9 mouse cellular contexts compared by ENCODE assay signal in genomic region chr10:128335582-128335981, GRCm38 (mm10). TPM values are rescaled to one million over a fixed set of nuclear protein-coding genes. Genes with fewer than 3 reads are reported as not detected.
DNase-seq lines count a peak whose midpoint lies in the region; ATAC-seq and TF ChIP-seq lines count a peak whose summit lies in the region.
"Had no signal": no experiment of that assay in that cellular context is flagged by ENCODE, and none has a peak within 500 bp of the region (broad histone marks: within the 10 kb centered on the region; RNA-seq: fewer than 3 reads in every experiment).

No protein-coding gene starts in this region.

- H3K27me3 ChIP-seq in neural tube, embryonic 15.5 days (replicated peaks): no peaks in the 10 kb centered on the region
- no peaks in the 10 kb centered on the region for H3K27me3 ChIP-seq in embryonic facial prominence, embryonic 11.5 days (ENCODE audit: control insufficient read depth, insufficient read depth, low read length)
- H3K27me3 ChIP-seq in hindbrain, postnatal 0 days (ENCODE audit: insufficient read depth, low read length): no peaks in the 10 kb centered on the region
- H3K27me3 ChIP-seq in liver, embryonic 11.5 days (replicated peaks; ENCODE audit: control insufficient read depth, insufficient read depth, low read length): no peaks in the 10 kb centered on the region
- H3K27me3 ChIP-seq: neural tube, embryonic 13.5 days had no signal

- no peak overlapping the region for H3K4me3 ChIP-seq in neural tube, embryonic 15.5 days (replicated peaks)
- no peak overlapping the region for H3K4me3 ChIP-seq in embryonic facial prominence, embryonic 11.5 days (ENCODE audit: low read depth, low read length)
- H3K4me3 ChIP-seq in hindbrain, postnatal 0 days (ENCODE audit: low read length): no peak overlapping the region
- no peak overlapping the region for H3K4me3 ChIP-seq in liver, embryonic 11.5 days (ENCODE audit: low read depth, low read length)
- H3K4me3 ChIP-seq: neural tube, embryonic 13.5 days had no signal

- 0 out of 2 replicates have a peak, but pooled peaks cover under 1% of the 10 kb centered on the region for H3K36me3 ChIP-seq in neural tube, embryonic 15.5 days
- no peaks in the 10 kb centered on the region for H3K36me3 ChIP-seq in embryonic facial prominence, embryonic 11.5 days (replicated peaks; ENCODE audit: control insufficient read depth, insufficient read depth, low read depth, low read length)
- no peaks in the 10 kb centered on the region for H3K36me3 ChIP-seq in hindbrain, postnatal 0 days (ENCODE audit: insufficient read depth, low read length)
- 0 out of 2 replicates have a peak, but pooled peaks cover 3% of the 10 kb centered on the region for H3K36me3 ChIP-seq in liver, embryonic 11.5 days (ENCODE audit: control insufficient read depth, insufficient read depth, low read length)

- DNase-seq in neural tube, embryonic 10.5 days (ENCODE audit: extremely low spot score, low spot score): peak; percentile 66
- peak; percentile 87 for DNase-seq in adrenal gland, postnatal 14 days
- peak; percentile 82 for DNase-seq in embryonic facial prominence, embryonic 11.5 days (ENCODE audit: low spot score)
- peak; percentile 76 for DNase-seq in hindbrain, postnatal 0 days (ENCODE audit: low spot score)
- DNase-seq in liver, embryonic 11.5 days (ENCODE audit: low spot score): peak; percentile 57
- DNase-seq in retina, embryonic 14.5 days (ENCODE audit: low spot score): peak; percentile 89
- peak; percentile 78 for DNase-seq in urinary bladder, postnatal 25 days (ENCODE audit: low spot score)

- no peaks in the 10 kb centered on the region for H3K9me3 ChIP-seq in neural tube, embryonic 15.5 days (replicated peaks)
- no peaks in the 10 kb centered on the region for H3K9me3 ChIP-seq in embryonic facial prominence, embryonic 11.5 days (replicated peaks; ENCODE audit: control insufficient read depth, low read length)
- H3K9me3 ChIP-seq in hindbrain, postnatal 0 days (ENCODE audit: low read length): no peaks in the 10 kb centered on the region
- H3K9me3 ChIP-seq in liver, embryonic 11.5 days (ENCODE audit: control insufficient read depth, low read length): no peaks in the 10 kb centered on the region
- H3K9me3 ChIP-seq: neural tube, embryonic 13.5 days had no signal

- WGBS in neural tube, embryonic 15.5 days: 5% methylated on average over 4 of the region's 4 CpGs
- 4% methylated on average over 4 of the region's 4 CpGs for WGBS in embryonic facial prominence, embryonic 11.5 days
- under 1% methylated on average over 4 of the region's 4 CpGs for WGBS in hindbrain, postnatal 0 days
- WGBS in liver, embryonic 11.5 days: 2% methylated on average over 4 of the region's 4 CpGs

- no peak overlapping the region for H3K4me2 ChIP-seq in neural tube, embryonic 15.5 days
- no peak overlapping the region for H3K4me2 ChIP-seq in embryonic facial prominence, embryonic 11.5 days (ENCODE audit: low read depth, low read length)
- H3K4me2 ChIP-seq in hindbrain, postnatal 0 days (ENCODE audit: low read depth, low read length): no peak overlapping the region
- H3K4me2 ChIP-seq in liver, embryonic 11.5 days: peak overlapping the region; percentile 82
- H3K4me2 ChIP-seq: neural tube, embryonic 13.5 days had no signal

- no peak for ATAC-seq in neural tube, embryonic 15.5 days (ENCODE audit: low FRiP score)
- no peak for ATAC-seq in embryonic facial prominence, embryonic 11.5 days (replicated peaks; ENCODE audit: insufficient number of reproducible peaks, low FRiP score, low TSS enrichment, low read depth)
- no peak for ATAC-seq in hindbrain, postnatal 0 days
- ATAC-seq in liver, embryonic 11.5 days (replicated peaks; ENCODE audit: low FRiP score): no peak

- H3K27ac ChIP-seq in neural tube, embryonic 15.5 days (replicated peaks): no peak overlapping the region
- H3K27ac ChIP-seq in embryonic facial prominence, embryonic 11.5 days (replicated peaks; ENCODE audit: low read depth, low read length): no peak overlapping the region
- H3K27ac ChIP-seq in hindbrain, postnatal 0 days: no peak overlapping the region
- peak overlapping the region; percentile 78 for H3K27ac ChIP-seq in liver, embryonic 11.5 days (ENCODE audit: low read depth, low read length)
- H3K27ac ChIP-seq: neural tube, embryonic 13.5 days had no signal

- peak; percentile 83 for TF ChIP-seq CTCF in hindbrain, postnatal 0 days (IDR thresholded peaks at IDR 0.05; ENCODE audit: low read depth)

- no peak overlapping the region for H3K9ac ChIP-seq in neural tube, embryonic 15.5 days (replicated peaks)
- H3K9ac ChIP-seq in embryonic facial prominence, embryonic 11.5 days (replicated peaks; ENCODE audit: low read length): no peak overlapping the region
- H3K9ac ChIP-seq in hindbrain, postnatal 0 days (replicated peaks; ENCODE audit: low read length): no peak overlapping the region
- H3K9ac ChIP-seq in liver, embryonic 11.5 days (ENCODE audit: low read depth, low read length): no peak overlapping the region; the same call in 1 of the 2 replicates
- H3K9ac ChIP-seq: neural tube, embryonic 13.5 days had no signal

- H3K4me1 ChIP-seq in neural tube, embryonic 15.5 days: peaks cover 30% of the 10 kb centered on the region
- H3K4me1 ChIP-seq in embryonic facial prominence, embryonic 11.5 days (ENCODE audit: control insufficient read depth, insufficient read depth, low read length): no peaks in the 10 kb centered on the region
- peaks cover 7% of the 10 kb centered on the region; the same call in 1 of the 2 replicates for H3K4me1 ChIP-seq in hindbrain, postnatal 0 days (ENCODE audit: insufficient read depth, low read length)
- H3K4me1 ChIP-seq in liver, embryonic 11.5 days (replicated peaks; ENCODE audit: control insufficient read depth, insufficient read depth, low read length): peaks cover 44% of the 10 kb centered on the region

RNA-seq across cellular contexts. Expression of gene Cs, which starts 2.0 kb away (rescaled TPM):
- polyA plus RNA-seq in neural tube, embryonic 15.5 days (2015; fragmentation: Nextera tagmentation; extraction: Ambion mirVana): 268 and 273 TPM in 2 replicates
- 918 and 1,019 TPM in 2 replicates for total RNA-seq in adrenal gland, postnatal 14 days (2021)
- polyA plus RNA-seq in embryonic facial prominence, embryonic 11.5 days (2014; fragmentation: Nextera tagmentation; extraction: Ambion mirVana): 246 and 258 TPM in 2 replicates
- 274 and 311 TPM in 2 replicates for total RNA-seq in hindbrain, postnatal 0 days (2014; rRNA removed)
- 262 and 285 TPM in 2 replicates for polyA plus RNA-seq in hindbrain, postnatal 0 days (2015; fragmentation: Nextera tagmentation; extraction: Ambion mirVana)
- polyA plus RNA-seq in liver, embryonic 11.5 days (2014; fragmentation: Nextera tagmentation; extraction: Ambion mirVana): 255 and 280 TPM in 2 replicates

RNA-seq across cellular contexts. Expression of gene Cnpy2, which starts 13.3 kb away (rescaled TPM):
- polyA plus RNA-seq in neural tube, embryonic 15.5 days (2015; fragmentation: Nextera tagmentation; extraction: Ambion mirVana): 201 and 221 TPM in 2 replicates
- 150 and 152 TPM in 2 replicates for total RNA-seq in adrenal gland, postnatal 14 days (2021)
- polyA plus RNA-seq in embryonic facial prominence, embryonic 11.5 days (2014; fragmentation: Nextera tagmentation; extraction: Ambion mirVana): 288 and 305 TPM in 2 replicates
- total RNA-seq in hindbrain, postnatal 0 days (2014; rRNA removed): 42.9 and 73.3 TPM in 2 replicates
- polyA plus RNA-seq in hindbrain, postnatal 0 days (2015; fragmentation: Nextera tagmentation; extraction: Ambion mirVana): 186 and 189 TPM in 2 replicates
- polyA plus RNA-seq in liver, embryonic 11.5 days (2014; fragmentation: Nextera tagmentation; extraction: Ambion mirVana): 195 and 221 TPM in 2 replicates

RNA-seq across cellular contexts. Expression of gene Pan2, which starts 32.4 kb away (rescaled TPM):
- 17.4 and 20.7 TPM in 2 replicates for polyA plus RNA-seq in neural tube, embryonic 15.5 days (2015; fragmentation: Nextera tagmentation; extraction: Ambion mirVana)
- 22.2 and 27.0 TPM in 2 replicates for total RNA-seq in adrenal gland, postnatal 14 days (2021)
- 33.6 and 35.2 TPM in 2 replicates for polyA plus RNA-seq in embryonic facial prominence, embryonic 11.5 days (2014; fragmentation: Nextera tagmentation; extraction: Ambion mirVana)
- 21.2 and 25.2 TPM in 2 replicates for total RNA-seq in hindbrain, postnatal 0 days (2014; rRNA removed)
- 14.3 and 16.4 TPM in 2 replicates for polyA plus RNA-seq in hindbrain, postnatal 0 days (2015; fragmentation: Nextera tagmentation; extraction: Ambion mirVana)
- polyA plus RNA-seq in liver, embryonic 11.5 days (2014; fragmentation: Nextera tagmentation; extraction: Ambion mirVana): 27.8 and 29.9 TPM in 2 replicates

RNA-seq across cellular contexts. Expression of gene Coq10a, which starts 33.2 kb away (rescaled TPM):
- polyA plus RNA-seq in neural tube, embryonic 15.5 days (2015; fragmentation: Nextera tagmentation; extraction: Ambion mirVana): 34.6 and 40.8 TPM in 2 replicates
- total RNA-seq in adrenal gland, postnatal 14 days (2021): 103 and 111 TPM in 2 replicates
- 13.2 and 13.5 TPM in 2 replicates for polyA plus RNA-seq in embryonic facial prominence, embryonic 11.5 days (2014; fragmentation: Nextera tagmentation; extraction: Ambion mirVana)
- 26.9 and 42.1 TPM in 2 replicates for total RNA-seq in hindbrain, postnatal 0 days (2014; rRNA removed)
- 50.8 and 52.1 TPM in 2 replicates for polyA plus RNA-seq in hindbrain, postnatal 0 days (2015; fragmentation: Nextera tagmentation; extraction: Ambion mirVana)
- polyA plus RNA-seq in liver, embryonic 11.5 days (2014; fragmentation: Nextera tagmentation; extraction: Ambion mirVana): 8.4 and 10.5 TPM in 2 replicates

RNA-seq across cellular contexts. Expression of gene Il23a, which starts 37.0 kb away (rescaled TPM):
- polyA plus RNA-seq in neural tube, embryonic 15.5 days (2015; fragmentation: Nextera tagmentation; extraction: Ambion mirVana): 0.32 and 0.37 TPM in 2 replicates
- total RNA-seq in adrenal gland, postnatal 14 days (2021): 0.26 TPM in 1 of 2 replicates, not detected in the other
- polyA plus RNA-seq in embryonic facial prominence, embryonic 11.5 days (2014; fragmentation: Nextera tagmentation; extraction: Ambion mirVana): not detected in 2 replicates
- 0.50 TPM in 1 of 2 replicates, not detected in the other for total RNA-seq in hindbrain, postnatal 0 days (2014; rRNA removed)
- 0.35 and 0.73 TPM in 2 replicates for polyA plus RNA-seq in hindbrain, postnatal 0 days (2015; fragmentation: Nextera tagmentation; extraction: Ambion mirVana)
- polyA plus RNA-seq in liver, embryonic 11.5 days (2014; fragmentation: Nextera tagmentation; extraction: Ambion mirVana): 0.12 and 0.22 TPM in 2 replicates
